Mouse (Mus musculus) thymus, adult 18-20 months (tissue): Measurements from ENCODE around the gene Slc9a3.
A peak's percentile ranks its signal among the peaks of the same experiment; 100 is the strongest.

Experiments
- DNase-seq, 2 experiments: peaks; one replicate each; pipeline ENCODE4 v3.0.0; 2022; ENCODE audit warnings: mixed read lengths in 2 of 2

Gene Slc9a3

DNA sequence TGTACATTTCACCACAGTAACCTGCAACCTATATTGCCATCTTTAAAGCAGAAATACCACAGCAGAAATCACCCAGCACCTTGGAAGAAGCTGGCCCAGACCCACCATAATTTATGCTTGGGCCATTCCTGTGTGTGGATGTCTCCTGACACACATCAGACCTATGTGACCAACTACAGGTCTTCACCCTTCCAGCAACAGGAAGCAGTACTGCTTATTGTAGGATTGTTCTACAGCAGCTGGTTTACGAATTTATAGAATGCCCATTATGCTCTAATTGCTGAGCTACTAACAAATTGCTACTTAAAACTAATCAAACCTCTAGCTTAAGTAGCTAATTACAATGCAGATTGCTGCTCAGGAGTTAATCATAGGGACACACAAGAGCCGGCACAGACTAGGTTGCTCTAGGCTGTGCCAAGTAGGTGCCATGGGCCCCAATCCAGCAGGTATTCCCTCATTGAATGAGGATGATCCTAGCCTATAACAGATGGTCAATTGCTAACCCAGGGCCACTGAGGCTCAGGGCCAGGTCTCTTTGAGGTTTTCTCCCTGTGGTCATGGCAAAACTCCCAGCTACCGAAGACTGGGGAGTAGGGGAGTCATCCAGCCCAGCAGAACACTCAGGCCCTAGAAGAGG, 24.8 kb downstream of the Slc9a3 start:
- DNase-seq = no peak

DNA sequence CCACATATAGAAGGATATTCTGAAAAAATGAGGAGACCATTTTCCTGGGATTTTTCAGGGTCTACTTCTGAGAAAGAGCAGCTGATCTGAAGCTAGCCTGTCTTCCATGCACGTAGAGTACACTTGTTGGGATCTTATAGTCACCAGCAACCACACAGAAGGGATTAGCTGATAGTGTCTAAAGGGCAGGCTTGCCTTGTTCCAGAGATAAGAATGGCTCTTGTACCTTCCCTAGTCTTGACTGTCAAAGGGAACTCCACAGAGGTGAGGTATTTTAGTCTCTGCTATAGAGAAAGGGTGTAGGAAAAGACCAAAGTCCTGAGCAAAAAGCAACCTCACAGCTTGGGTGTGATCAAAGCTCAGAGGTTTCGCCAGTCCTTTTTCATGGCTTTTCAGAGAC, 26.1 kb downstream of the Slc9a3 start:
- DNase-seq = no peak

DNA sequence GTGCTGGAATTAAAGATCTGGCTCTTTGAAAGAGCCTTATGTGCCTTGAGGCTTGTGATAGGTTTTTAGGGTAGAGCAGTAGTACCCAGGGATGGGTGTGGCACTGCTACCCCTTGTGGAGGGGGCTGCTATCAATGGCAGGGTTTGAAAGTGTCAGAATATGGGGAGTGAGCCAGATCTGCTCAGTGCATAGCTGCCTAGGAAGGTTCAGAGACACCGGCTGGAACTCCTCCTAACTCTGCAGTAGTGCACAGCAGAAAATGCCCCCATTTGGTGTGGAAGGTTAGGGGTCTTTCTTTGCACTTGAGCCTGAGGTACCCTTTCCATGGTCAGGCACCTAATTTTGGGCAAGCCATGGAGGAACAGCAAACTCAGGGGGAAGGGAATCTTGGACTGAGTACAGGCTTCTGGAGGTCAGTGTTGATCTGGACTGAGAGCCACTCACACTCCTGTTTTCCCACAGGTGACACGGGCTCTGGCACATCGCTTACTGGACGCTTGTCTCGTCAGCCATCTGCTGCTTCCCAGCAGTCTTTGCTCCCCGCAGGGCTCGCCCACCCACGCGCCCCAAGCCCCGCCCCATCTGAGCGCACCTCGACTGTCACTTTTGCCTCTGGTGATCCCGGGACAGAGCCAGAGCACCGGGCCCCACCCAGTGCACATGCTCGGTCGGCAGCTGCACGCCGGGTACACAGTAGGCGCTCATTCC, 45.2 kb downstream of the Slc9a3 start:
- peak; percentile 50 to 53 for DNase-seq

DNA sequence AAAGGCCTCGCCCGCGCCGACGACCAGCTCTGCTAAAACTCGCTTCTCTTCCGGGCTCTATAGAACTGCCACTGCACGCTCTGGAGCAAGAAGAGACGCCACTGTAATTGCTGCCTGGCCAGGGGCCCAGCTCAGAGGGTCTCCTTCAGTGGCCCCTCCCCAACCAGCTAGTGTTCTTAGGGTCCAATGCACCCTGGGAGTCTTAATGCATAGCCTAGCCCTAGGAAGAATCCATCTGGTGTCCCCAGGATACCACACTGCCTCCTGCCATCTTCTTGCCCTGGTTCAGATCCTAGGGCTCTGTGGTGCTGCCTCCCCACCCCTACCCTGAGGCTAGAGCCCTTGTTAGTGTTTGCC, 45.8 kb downstream of the Slc9a3 start:
- no peak for DNase-seq

DNA sequence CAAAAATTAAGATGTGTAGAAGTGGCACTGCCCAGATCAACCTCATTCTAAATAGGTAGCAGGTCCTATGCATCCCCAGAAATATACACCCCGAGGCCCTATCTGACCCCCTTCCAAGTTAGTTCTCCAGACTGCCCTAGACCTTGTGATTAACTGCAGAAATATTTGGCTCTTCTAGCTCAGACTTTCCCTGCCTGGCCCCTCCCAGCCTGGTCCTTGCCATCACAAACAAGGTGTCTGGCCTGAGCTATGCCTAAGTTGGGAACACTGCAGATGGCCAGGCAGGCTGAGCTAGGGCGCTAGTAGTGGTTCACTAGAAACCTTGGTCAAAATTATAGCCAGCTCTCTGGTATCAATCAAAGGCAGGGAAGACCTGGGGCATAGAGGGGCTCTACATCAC, 46.2 kb downstream of the Slc9a3 start:
- DNase-seq = no peak

DNA sequence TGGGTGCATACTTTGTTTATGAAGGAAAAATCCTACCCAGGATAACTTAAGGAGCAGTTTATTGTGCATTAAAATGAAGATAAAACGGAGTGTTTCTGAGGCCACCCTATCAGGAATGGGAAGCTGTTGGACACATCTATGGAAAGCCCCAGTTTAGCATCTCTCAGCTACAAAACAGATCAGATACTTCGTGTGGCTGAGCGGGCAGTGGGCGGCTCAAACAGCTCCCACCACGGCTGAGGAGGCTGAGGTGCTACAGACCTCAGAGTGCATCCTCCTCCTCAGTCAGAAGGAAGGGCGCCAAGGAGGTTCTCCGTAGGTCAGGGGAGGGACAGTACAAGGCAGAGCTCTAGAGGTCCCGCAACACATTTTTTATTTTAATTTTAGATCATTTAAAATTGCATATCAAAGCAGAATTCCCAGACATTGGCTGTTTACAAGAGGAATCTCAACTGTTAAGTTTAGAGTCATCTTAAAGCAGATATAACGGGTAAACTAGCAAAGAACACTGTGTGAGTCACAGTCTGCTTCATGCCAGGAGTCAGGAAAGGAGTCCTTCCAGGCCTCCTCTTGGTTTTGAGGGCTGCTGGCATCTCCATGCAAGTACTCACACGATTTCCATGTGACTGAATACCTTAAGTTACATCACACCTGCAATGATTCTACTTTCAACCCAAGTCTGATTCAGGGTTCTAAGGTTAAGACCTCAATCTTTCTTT, 48.3 kb downstream of the Slc9a3 start:
- no peak for DNase-seq

DNA sequence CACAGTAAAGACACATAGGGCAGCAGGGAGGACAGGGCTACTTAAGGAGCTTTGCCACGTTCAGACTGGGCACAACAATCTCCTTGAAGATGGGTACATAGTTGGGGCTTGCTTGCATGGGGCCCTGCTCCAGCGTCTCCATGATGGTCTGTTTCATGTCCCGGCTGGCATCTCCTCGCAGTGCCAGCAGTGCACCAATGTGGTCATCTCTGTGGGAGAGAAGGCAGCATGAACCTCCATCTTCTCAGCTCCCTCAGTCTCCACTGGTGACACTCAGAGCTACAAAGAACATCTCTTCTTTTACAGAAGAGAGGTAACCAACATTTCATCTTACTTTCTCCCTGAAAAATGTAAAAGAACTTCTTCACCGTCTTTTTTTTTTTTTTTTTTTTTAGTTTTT, 50.8 kb downstream of the Slc9a3 start:
- no peak for DNase-seq

DNA sequence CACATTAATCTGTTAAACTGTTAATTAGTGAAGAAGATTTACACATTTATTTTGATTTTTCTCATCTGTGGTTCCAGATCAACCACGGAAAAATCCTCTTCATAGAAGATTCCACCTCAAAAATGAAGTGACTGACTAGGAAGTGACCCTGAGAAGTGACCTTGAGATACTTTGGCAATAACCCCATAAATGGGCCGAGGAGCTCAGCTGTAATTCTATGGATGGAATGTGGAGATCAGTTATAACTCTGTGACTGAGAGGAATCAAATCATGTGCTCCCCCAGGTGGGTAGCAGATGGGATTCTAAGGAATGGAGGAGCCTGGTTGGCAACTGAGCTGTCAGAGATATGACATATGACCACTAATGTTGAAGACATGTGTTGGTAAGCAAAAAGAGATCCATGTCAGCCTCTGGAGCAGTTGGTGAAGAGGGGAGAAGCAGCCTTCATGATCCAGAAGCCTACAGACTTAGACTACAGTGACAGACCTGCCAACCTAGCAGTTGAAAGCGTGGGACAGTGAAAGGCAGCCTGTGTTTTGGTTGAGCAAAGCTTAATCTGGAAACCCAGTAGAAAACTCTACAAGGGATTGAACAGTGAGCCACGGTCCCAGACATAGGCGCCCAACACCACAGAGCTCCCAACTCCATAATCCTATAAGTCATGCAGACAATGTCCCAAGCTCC, 61.9 kb downstream of the Slc9a3 start:
- no peak for DNase-seq

DNA sequence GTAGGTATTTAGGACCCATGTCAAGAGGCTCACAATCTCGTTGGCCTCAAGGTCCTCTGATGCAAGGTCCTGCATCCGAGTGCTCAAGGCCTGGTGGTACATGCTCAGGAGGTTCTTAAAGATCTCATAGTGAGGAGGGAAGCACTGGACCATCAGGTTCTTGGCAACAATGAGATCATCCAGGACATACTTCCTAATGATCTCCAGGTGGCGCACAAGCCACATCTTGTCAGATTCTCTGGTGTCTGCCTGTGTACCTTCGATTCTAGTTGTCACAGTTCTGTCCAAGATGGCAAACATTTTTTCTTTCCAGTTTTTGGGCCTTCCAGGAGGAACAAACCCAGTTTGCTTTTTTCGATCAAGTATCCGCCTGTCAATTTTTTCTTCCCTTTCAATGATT, 71.4 kb downstream of the Slc9a3 start:
- no peak for DNase-seq

DNA sequence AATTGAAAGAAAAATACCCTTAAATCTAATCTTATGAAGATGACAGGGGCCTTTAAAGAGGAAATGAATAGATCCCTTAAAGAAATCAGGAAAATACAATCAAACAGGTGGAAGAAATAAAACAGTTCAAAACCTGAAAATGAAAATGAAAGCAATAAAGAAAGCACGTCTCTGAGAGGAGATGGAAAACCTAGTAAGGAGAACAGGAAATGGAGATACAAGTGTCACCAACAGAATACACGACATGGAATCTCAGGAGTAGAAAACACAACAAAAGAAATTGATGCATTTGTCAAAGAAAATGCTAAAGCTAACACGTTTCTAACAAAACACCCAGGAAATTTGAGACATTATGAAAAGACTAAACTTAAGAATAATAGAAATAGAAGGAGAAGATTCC, 75.2 kb downstream of the Slc9a3 start:
- DNase-seq = no peak

DNA sequence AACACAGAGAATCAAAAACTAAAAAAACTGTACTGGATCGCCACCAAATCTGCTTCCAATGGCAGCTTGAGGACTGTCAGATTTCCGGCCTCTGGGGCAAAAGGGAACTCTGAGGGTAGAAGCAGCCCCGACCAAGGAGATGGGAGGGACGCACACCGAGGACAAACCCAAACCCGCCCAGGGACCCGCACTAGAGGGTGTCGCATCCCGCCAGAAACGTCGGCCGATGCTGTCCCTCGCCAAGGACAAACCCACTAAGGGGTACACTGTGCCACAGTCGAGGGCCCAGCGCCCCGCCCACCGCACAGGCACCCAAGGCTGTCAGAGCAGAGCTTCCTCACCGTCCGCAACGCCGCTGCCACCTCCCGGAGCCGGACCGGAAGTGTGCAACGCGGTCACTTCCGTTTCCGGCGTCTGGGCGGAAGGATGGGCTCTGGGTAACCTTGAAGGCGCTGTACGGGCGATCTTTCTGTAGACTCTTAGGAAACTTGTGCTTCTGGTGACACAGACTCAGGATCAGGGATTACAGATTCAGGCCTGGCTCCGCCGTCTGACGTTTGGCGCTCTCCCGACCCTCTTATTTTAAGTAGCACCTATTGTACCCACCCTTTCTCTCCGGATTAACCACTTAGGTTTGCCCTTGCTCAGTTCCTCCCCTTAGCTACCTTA, 87.2 kb downstream of the Slc9a3 start, which contains the start of gene Exoc3:
Exoc3 (minus strand) TSS at position 416 of the 669 bp plus-strand sequence.
- peak; percentile 76 to 83 for DNase-seq

DNA sequence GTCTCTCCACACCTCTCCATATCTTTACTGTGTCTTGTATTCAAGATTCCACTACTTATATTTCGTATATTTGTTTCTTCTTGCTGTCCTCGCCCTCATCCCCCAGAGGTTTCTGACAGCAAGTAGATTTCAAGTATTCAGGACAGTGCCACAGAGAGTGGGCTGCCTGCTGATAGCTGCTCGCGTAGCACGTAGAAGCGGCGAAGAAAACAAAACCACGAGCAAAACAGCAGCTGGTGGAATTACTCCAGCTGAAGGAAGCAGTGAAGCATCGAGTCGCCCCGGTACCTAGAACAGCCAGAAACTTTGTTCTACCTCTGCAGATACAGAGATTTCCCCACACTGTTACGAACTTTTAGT, 87.7 kb downstream of the Slc9a3 start:
- DNase-seq = peak in 1 of 2 experiments; percentile 14

DNA sequence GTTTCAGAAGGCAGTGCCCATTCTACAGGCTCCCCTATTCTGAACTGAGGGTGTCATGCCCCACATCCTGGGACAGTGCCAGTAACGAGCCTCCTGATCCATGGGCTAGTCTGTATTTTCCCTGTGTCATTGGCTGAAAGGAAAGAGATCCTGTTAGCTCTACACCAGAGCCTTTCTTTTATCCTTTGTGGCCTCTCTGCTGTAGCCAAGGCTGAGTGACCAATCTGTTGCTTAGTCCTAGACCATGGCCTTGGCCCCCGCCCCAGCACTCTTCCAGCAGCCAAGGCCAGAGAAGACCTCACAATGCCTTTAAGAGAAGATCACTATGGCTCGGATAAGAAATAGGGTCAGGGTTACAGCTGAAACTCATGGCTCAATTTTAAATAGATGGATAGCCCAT, 97.2 kb downstream of the Slc9a3 start:
- DNase-seq = no peak
